ENCODE assay signal across 8 mouse cellular contexts in the genomic region with DNA sequence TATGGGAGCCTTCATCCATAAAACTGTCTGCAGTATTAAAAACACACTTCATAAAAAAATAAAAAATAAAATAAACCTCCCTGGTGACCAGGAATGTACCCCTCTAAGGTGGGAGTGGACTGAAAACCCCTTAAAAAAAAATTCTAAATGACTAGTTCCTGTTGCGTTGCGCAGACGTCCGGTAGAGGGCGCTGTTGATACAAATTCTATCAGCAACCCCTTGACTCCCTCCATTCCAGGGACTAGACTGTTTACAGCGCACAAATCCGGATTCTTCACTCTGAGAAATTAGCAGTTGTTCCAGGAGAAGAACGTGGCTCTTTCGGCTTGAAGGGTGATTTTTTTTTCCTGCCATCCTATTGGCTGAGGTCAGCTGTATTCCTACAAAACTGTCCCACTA. TPM values are rescaled to one million over a fixed set of nuclear protein-coding genes. Genes with fewer than 3 reads are reported as not detected.
DNase-seq lines count a peak whose midpoint lies in the region; ATAC-seq lines count a peak whose summit lies in the region.

No protein-coding gene starts in this region.

- no peak overlapping the region for H3K4me3 ChIP-seq in midbrain, embryonic 14.5 days (replicated peaks; ENCODE audit: low read depth, low read length)
- no peak overlapping the region for H3K4me3 ChIP-seq in midbrain, embryonic 13.5 days (replicated peaks)

- no peaks in the 10 kb centered on the region for H3K9me3 ChIP-seq in midbrain, embryonic 14.5 days (ENCODE audit: control insufficient read depth, low read length)
- H3K9me3 ChIP-seq in midbrain, embryonic 13.5 days: no peaks in the 10 kb centered on the region

- no peak for ATAC-seq in midbrain, embryonic 14.5 days (ENCODE audit: low FRiP score, low TSS enrichment)
- ATAC-seq in midbrain, embryonic 13.5 days: no peak
- ATAC-seq in inflammation-experienced regulatory T-cells, adult 6 months: no peak

- H3K27me3 ChIP-seq in midbrain, embryonic 14.5 days (ENCODE audit: control insufficient read depth, insufficient read depth, low read length): no peaks in the 10 kb centered on the region
- no peaks in the 10 kb centered on the region for H3K27me3 ChIP-seq in midbrain, embryonic 13.5 days

- peak; percentile 78 for DNase-seq in midbrain, embryonic 14.5 days
- peak; percentile 70 for DNase-seq in WW6 (ENCODE audit: low read depth, low spot score)
- peak; percentile 74 to 78 for DNase-seq in cerebellum, postnatal 10 days
- peak; percentile 60 for DNase-seq in hindlimb bud, embryonic 11.5 days (ENCODE audit: extremely low spot score, low read depth, low spot score)
- peak; percentile 13 to 53 for DNase-seq in left cerebral cortex, postnatal 10 days (ENCODE audit: extremely low spot score in 1 of 2, low spot score in 2 of 2)
- DNase-seq in retina, adult 2 months (ENCODE audit: low read depth, low spot score): peak; percentile 13

- no peaks in the 10 kb centered on the region for H3K36me3 ChIP-seq in midbrain, embryonic 14.5 days (ENCODE audit: control insufficient read depth, insufficient read depth, low read length)
- H3K36me3 ChIP-seq in midbrain, embryonic 13.5 days: no peaks in the 10 kb centered on the region

- H3K4me1 ChIP-seq in midbrain, embryonic 14.5 days (ENCODE audit: control insufficient read depth, insufficient read depth, low read length): no peaks in the 10 kb centered on the region
- no peaks in the 10 kb centered on the region for H3K4me1 ChIP-seq in midbrain, embryonic 13.5 days (replicated peaks)

- H3K4me2 ChIP-seq in midbrain, embryonic 14.5 days (ENCODE audit: low read length): no peak overlapping the region
- H3K4me2 ChIP-seq in midbrain, embryonic 13.5 days (replicated peaks): no peak overlapping the region

- intact Hi-C loops in left cerebral cortex, postnatal 10 days (cut with DNase I): loop anchor here (10.0 kb wide), 1 partner anchor 119 kb away; no protein-coding TSS in a partner anchor

- no peak overlapping the region for H3K27ac ChIP-seq in midbrain, embryonic 14.5 days (replicated peaks; ENCODE audit: low read depth, low read length)
- H3K27ac ChIP-seq in midbrain, embryonic 13.5 days: no peak overlapping the region

- 10% methylated on average over 9 of the region's 9 CpGs for WGBS in midbrain, embryonic 14.5 days
- 11% methylated on average over 9 of the region's 9 CpGs for WGBS in midbrain, embryonic 13.5 days

- no peak overlapping the region for H3K9ac ChIP-seq in midbrain, embryonic 14.5 days (replicated peaks; ENCODE audit: low read length)
- no peak overlapping the region for H3K9ac ChIP-seq in midbrain, embryonic 13.5 days (replicated peaks)

RNA-seq across cellular contexts. Expression of gene Hnf1b, which starts 34.2 kb away (rescaled TPM):
- polyA plus RNA-seq in midbrain, embryonic 14.5 days (2014; fragmentation: Nextera tagmentation; extraction: Ambion mirVana): 0.12 TPM in 2 replicates
- 0.10 TPM in 1 of 2 replicates, not detected in the other for polyA plus RNA-seq in midbrain, embryonic 13.5 days (2015; fragmentation: Nextera tagmentation; extraction: Ambion mirVana)
- under 1 TPM; 0.14 to 0.19 TPM for total RNA-seq in left cerebral cortex, postnatal 10 days (2021)
- not detected for polyA plus RNA-seq in inflammation-experienced regulatory T-cells, adult 6 months (2017; shearing (Covaris generic))

Comparison
In these comparisons a context has a peak if more than half of its experiments do, and no peak if none do; other contexts are left out.
1. DNase-seq: peak in every context shown above with its lines; median percentile 78 in midbrain, embryonic 14.5 days; 76 in cerebellum, postnatal 10 days; 70 in WW6; 60 in hindlimb bud, embryonic 11.5 days; 33 in left cerebral cortex, postnatal 10 days; 13 in retina, adult 2 months.